Mouse (Mus musculus): ENCODE data around the gene Plxdc1. TPM values are rescaled to one million over a fixed set of nuclear protein-coding genes. Genes with fewer than 3 reads are reported as not detected.

Plxdc1 gene
- total RNA-seq, 2 experiments from 2014 or later: 2.1 to 2.4 TPM

DNA sequence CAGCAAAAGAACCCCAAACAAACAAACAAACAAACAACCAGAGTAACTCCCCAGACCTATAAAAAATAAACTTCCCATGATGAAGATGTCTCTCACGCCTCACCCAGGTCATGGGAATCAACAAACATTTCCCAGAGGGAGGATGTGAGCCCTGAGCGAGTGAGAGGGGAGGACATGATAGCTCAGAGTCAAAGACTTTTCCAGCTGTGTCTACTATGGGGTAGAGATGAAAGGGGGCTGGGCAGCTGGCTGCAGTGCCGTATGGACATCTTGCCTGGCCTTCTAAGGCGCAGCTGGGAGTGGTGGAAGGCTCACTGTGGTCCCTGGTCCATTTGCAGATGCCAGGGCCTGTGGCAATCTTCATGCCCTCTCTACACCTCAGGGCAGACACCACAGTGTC, 57.3 kb downstream of the Plxdc1 start:
- intact Hi-C loops (cut with DNase I): no loop called here
- no peak for DNase-seq

DNA sequence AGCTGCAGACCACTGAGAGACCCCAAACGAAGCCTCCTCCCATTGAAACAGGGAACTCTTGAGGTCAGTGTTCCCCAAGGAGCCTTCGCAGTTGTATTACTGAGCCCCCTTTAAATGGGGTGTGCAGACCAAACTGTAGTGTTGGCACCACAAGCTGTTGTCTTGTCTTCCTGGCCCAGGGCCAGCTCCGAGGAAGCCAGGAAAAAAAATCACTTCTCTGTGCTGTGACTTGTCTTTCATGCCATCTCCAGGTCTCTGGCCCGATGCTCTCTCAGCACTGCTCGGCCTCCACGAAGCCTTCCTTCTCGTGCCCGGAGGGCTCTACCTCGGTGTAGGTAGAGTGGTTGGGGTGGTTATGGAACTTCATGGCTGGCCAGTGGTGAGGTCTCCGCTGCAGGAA, 62.0 kb downstream of the Plxdc1 start:
- intact Hi-C loops (cut with DNase I): no loop called here

DNA sequence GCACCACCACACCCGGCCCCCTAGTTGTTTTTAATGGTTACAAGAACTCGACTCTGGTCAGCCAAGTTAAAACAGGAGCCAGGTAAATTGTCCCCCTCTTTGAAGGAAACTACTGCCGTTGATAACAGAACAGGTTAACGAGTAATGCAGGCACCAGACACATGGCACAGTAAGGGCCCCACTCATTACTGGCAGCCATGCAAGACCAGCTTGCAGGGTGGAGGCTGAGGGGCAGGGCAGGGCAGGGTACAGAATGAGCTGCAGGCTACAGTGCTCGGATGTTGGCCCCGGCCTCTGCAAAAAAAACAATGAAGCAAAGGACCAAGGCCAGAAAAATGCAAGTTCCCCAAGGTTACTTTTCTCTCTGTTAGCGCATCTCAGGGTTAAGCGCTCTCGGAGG, 62.6 kb downstream of the Plxdc1 start:
- intact Hi-C loops (cut with DNase I): no loop called here

More for the DNA sequence above, 62.0 kb downstream of the Plxdc1 start:
- peak; percentile 30 for DNase-seq

DNA sequence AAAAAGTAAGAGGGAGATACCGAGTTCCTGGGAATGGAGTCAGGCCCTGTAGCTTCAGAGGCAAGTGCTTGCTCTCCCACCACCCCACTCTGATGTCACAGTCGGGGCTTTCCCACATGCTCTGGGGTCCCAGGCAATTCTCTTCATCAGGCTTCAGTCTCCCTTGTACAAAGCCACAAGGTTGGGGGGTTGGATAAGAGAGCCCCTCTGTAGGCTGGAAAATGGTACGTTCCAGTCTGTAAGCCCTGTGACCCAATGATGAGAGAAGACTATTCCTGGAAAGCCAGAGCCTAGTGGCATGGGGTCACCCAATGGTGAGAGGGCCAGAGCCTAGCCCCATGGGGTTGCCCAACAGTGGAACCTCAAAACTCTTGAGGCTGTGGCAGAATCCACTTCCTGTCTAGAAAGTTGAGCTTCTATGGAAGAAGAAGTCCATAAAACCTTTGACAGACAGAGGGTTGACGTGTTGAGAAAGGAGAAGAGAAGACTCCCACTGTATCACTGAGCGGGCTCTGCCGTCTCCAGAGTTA, 70.2 kb downstream of the Plxdc1 start:
- intact Hi-C loops (cut with DNase I): no loop called here
- no peak for DNase-seq

More for the DNA sequence above, 62.6 kb downstream of the Plxdc1 start:
- DNase-seq: no peak

DNA sequence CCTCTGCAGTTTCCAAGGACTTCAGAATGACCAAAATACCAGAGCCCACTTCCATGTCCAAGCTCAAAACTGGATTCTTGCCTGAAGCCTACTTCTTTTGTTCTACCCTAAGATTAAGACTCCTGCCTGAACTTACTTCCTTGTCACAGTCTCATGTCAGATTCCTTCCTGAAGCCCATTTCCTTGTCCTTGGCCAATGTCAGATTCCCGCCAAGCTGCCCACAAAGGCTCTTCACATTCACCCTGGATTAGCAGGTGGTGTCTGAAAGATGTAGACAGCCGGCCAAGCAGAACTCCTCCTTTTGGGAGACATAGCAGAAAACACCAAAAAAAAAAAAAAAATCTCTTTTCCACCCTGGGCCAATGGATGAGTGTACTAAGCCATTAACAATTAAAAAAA, 70.8 kb downstream of the Plxdc1 start:
- intact Hi-C loops (cut with DNase I): no loop called here
- DNase-seq: no peak

DNA sequence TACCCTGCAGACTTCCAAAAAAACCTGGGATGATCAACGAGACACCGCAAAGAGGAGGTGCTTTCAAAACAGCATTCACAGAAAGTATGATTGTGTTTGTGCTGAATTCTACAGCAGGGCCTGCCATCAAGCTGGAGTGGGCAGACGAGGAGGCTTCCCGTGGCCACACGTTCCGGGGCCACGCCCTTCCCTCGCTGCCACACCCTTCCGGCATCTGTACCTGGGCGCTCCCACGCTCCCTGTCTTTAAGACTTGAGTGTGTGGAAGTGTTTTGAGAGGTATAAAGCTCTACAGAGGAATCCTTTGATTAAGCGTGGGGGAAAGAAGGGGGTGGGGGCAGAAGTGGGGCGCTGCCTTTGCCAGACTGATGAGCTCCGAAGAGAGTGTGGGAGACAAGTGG, 73.1 kb downstream of the Plxdc1 start:
- DNase-seq: no peak
- intact Hi-C loops (cut with DNase I): no loop called here

DNA sequence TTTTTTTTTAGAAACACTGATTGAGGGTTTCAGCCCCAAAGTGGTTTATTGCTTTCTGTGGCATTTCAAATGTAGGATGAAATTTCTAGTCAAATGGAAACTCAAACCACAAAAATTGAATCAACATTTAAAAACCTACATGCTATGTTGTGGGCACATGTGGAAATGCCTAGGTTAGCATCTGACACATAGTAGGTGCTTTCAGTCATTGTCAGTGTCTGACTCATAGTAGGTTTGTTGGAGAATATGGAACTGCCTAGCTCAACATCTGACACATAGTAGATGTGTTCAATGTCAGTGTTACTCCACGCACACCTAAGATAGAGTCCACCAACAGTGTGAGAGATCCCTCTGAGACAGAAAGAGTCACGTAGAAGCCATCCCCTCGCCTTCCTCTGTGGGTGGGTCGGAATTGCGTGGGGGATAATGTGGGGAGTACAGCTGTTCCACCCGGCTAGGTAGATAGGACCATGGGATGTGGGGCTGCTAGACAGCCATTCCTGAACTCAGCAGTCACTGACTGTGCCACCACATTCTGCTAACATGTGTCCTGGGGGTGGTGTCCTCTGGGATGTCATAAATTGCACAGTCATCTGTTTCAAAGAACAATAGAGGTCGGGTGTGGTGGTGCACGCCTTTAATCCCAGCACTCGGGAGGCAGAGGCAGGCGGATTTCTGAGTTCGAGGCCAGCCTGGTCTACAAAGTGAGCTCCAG, 77.5 kb downstream of the Plxdc1 start:
- intact Hi-C loops (cut with DNase I): loop anchor here (10.0 kb wide), 1 partner anchor 166 kb away; no protein-coding TSS in a partner anchor
- DNase-seq: no peak

DNA sequence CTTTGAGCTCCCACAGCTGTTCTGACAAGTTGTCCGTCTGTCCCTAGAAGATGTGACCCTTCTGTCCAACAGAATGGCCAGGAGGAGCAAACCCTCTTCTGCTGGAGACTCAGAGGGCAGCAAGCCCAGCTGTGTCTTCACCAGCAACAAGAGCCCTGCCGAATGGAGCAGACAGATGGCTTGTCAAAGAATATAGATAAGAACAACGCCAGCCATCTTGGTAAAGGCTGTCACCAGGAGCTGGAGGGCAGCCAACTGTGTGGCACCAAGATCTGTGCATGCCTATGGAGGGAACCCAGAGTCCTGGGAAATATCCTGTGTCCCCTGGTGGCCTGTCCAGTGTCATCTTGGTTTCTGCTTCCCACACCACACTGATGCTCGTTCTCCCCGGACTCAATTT, 78.3 kb downstream of the Plxdc1 start:
- DNase-seq: no peak
- intact Hi-C loops (cut with DNase I): loop anchor here (10.0 kb wide), 1 partner anchor 167 kb away; no protein-coding TSS in a partner anchor

DNA sequence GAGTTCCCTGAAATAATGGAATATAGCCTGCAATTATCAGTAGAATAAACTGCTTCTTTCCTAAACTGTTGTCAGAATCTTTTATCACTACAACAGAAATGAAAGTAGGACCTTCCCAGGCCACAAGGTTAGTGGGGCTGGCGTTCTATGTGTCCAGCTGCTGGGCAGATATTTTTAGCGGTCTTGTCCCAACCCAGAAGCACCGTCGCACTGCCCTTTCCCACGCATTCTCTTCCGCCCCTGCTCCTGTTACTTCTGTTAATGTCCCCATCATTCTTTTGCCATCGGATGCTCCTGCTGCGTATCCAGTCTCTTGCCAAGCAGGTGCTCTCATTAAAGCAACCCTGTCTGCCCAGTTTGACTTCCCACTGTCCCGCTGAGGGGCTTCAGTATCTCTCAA, 79.3 kb downstream of the Plxdc1 start:
- no peak for DNase-seq
- intact Hi-C loops (cut with DNase I): loop anchor here (10.0 kb wide), 1 partner anchor 168 kb away; no protein-coding TSS in a partner anchor

DNA sequence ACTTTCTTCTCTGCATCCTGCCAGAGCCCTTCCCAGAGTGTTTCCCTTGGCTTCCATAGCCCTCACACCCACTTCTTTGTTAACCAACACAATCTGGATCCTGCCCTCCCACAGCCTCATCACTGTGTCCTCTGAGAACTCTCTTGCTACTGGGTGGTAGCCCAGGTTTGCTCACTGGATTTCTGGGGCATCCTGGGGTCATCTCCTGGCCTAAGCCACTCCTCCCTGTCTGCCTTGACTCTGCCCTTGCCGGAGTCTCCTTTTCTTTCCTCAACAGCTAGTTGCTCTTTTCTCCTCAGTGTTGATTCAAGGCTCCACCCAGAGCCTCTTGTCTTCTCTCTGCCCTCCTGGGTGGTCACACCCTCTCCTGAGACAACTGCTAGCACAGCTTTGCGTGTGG, 80.3 kb downstream of the Plxdc1 start:
- intact Hi-C loops (cut with DNase I): loop anchor here (10.0 kb wide), 1 partner anchor 169 kb away; no protein-coding TSS in a partner anchor

DNA sequence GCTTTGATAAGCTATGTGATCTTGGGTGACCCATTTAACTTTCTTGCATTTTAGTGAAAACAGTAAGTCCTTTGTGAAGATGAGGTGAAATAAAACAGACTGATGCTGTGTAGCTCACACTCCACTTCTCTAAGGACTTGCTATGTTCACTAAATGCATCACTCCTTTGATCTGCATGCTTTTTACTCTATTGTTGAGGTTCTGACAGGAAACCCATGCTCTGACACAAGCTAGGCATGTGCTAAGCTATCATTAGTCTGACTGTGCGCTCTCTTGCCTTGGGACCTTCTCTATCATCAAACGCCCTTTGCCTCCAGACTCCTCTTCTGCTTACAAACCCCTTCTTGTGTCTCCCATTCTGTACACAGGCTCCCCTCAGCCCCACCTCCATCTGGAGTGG, 80.7 kb downstream of the Plxdc1 start:
- no peak for DNase-seq
- intact Hi-C loops (cut with DNase I): loop anchor here (10.0 kb wide), 1 partner anchor 169 kb away; no protein-coding TSS in a partner anchor

More for the DNA sequence above, 80.3 kb downstream of the Plxdc1 start:
- no peak for DNase-seq

DNA sequence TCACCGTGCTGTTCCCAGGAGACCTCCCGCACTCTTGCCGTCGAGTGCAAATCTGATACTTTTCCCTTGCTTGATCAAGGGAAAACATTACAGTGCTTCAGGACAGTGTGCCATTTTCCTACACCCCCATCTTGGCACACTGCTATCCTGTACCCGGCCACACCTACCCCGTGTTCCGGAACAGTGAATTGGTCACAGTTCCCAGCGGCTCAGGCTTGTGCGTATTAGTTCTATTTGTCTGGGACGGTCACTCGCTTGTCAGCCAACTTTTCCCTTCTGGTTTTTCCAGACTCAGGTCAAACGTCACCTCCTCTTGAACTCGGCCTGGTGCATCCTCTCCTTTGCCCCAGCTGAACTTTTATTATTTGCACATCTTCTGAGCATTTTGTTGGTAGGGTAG, 81.4 kb downstream of the Plxdc1 start:
- intact Hi-C loops (cut with DNase I): loop anchor here (5.0 to 10.0 kb wide), 2 partner anchors 82 to 170 kb away; partner anchors contain the start of gene Plxdc1
- no peak for DNase-seq

DNA sequence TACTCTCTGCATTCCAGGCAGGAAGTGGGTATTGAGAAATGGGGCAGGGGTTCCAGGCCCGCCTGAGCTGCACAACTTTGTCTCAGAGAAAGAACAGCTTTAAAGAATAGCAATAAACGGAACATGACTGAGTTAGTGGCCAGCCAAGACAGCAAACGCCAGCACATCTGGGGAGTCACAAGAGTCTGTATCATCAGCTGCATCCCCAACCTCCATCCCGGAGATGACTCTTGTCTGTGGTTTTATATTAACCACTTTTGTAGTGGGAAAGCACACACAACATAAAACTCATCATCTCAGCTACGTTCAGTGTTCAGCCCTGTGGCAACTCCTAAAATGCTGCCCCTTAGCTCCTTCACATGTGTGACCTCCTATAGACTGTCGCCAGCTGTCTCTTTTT, 84.4 kb downstream of the Plxdc1 start:
- intact Hi-C loops (cut with DNase I): loop anchor here (5.0 to 10.0 kb wide), 2 partner anchors 85 to 173 kb away; partner anchors contain the start of gene Plxdc1
- DNase-seq: no peak

DNA sequence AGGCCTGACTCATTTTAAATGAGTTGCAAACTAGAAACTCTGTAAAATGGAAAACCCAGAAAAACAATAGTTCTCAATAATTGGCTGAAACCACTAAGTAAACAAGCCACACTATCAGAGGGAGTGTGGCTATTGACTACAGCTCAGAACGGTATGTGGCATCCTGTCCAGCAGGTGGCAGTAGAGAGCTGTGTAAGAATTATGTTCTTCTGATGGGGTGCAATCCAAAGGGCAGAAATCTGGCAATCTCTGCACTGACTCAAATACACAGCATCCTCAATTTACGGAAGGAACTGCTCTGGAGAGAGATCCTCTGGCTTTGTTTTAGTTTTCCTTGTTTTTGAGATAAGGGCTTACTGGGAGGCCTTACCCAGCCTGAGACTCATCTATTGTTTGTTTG, 86.4 kb downstream of the Plxdc1 start:
- peak; percentile 88 for DNase-seq
- intact Hi-C loops (cut with DNase I): loop anchor here (5.0 to 10.0 kb wide), 2 partner anchors 87 to 175 kb away; partner anchors contain the start of gene Plxdc1

DNA sequence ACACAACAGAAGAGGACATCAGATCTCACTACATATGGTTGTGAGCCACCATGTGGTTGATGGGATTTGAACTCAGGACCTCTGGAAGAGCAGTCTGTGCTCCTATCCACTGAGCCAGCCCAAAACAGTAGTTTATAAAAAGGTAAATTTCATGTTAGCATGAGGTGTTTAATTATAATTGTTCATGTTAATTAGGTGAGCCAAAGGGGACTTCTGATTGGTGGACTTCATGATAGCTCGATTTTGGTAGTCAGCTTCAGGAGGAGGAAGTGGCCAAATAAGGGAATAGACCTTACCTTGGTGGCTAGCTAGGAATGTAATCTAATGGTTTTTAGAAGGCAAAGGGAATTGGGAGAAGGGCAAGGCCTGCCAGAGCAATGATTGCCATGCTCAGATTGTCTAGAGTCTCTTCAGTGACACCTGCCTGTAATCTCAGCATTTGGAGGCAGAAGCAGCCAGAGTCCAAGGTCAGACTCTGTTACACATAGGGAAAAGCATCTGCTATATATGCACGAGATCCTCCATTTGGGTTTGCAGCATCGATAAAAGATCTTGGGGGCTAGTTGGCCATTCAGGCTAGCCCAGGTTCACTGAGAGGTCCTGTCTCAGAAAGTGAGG, 88.6 kb downstream of the Plxdc1 start:
- no peak for DNase-seq
- intact Hi-C loops (cut with DNase I): no loop called here

DNA sequence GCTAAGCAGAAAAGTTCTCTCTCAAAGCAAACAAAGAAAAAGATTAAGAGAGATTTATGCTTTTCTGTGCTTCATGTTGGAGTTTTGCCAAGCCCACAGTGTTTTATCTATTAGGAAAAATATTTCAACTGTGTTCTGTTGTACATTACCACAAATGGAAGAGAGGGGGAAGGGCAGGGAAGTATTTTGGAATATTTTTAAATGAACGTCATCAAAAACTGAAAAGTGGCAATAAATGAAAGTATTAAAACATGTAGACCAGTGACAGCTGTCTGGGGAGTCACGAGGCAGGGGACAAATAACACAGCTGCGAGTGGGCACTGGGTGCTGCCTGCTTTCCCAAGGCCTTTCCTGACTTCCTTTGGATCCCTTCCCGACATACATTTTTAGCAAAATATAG, 89.6 kb downstream of the Plxdc1 start:
- intact Hi-C loops (cut with DNase I): no loop called here

DNA sequence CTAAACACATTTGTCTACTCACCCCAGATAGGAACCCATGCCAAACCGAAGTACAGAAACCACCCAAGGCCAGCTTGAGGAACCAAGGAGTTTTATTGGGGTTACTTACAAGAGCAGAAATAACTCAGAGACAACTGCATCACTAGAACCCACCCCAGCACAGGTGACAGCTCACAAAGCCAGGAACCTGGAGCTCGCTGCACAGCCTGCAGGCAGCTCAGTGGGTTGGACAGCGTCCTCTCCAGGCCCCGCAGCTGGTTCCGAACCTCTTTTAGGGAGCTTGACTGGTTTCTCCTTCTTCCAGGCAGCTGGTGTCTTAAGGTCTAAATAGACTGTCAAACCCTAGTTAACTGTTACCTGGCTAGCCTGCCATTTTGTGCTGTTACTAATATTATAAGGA, 94.4 kb downstream of the Plxdc1 start:
- intact Hi-C loops (cut with DNase I): no loop called here
- DNase-seq: no peak

More for the DNA sequence above, 89.6 kb downstream of the Plxdc1 start:
- DNase-seq: no peak

DNA sequence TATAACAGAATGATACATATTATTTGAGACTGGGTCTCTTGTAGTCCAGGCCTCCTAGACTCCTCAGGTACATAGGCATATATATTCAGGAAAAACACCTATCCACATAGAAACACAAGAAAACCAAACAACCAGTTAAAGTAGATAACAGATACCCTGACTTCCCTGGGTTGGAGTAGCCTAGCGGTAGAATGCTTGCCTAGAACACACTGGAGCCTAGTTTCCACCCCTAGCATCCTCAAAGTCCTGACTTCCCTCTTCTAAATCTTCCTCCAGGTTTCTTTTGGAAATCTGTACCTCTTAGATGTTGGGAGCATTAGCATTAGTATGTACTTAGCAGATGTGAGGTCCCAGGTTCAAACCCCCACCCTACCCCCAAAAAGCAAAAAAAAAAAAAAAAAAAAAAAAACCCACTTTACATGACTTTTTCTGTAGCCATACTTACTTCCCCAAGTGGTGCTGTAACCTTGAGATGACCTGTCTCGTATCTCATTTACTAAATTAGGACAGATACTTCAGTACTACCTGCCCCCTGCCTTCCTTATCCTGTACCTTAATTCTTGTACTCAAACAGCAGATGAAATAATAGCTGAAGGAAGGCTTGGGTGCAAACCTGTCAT, 100.8 kb downstream of the Plxdc1 start:
- DNase-seq: no peak
- intact Hi-C loops (cut with DNase I): no loop called here

DNA sequence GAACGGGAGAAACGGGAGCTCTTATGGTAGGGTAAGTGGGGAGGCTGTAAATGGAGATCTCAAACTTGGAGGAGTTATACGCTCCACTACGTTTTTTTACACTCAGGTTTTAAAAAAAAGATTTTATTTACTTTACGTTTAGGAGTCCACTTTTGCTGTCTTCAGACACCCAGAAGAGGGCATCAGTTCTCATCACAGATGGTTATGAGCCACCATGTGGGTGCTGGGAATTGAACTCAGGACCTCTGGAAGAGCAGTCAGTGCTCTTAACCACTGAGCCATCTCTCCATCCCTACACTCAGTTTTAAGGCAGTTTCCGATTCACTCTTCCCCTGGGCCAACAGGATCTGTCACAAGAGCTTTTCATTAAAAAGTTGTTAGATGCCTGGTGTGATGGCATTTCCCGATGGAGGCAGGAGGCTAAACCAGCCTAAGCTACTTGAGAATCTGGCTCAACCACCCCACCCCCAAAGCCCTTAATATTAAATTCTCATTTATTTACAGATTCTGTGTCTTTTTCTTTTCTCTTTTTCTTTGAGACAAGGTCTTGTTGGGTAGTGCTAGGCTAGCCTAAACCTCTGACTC, 101.6 kb downstream of the Plxdc1 start:
- intact Hi-C loops (cut with DNase I): loop anchor here (5.0 kb wide), 1 partner anchor 82 kb away; no protein-coding TSS in a partner anchor
- DNase-seq: no peak

DNA sequence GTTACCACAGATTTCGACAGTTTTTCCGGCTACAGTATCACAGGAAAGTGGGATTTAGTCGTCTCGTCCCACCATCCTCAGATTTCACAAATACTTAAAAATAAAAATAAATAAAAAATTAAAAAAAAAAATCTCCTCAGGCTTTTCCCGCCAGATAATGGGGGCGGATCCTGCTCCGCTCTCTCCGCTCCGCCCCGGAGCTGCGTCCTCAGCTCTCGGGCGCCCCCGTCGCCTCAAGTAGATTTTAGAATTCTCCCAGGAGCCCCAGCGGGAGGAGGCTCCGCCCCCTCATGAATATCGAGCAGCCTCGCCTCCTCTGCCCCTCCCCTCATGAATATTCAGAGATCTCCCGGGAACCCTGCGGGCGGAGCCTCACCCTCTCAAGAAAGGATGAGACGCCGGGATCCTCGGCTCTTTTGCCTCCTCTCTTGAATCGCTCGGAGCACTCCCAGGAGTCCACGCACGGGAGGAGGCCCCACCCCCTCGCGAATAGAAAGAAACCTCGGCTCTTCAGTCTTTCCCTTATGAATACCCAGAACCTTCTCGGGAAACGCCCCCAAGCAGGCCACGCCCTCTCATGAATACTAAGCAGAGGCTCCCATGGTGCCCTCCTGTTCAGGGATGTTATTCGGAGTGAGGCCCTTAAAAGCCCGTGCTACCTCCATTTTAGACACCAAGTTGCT, 102.2 kb downstream of the Plxdc1 start, which contains the start of gene Fbxo47:
Gene Fbxo47, minus strand, starts transcription at position 237 of the 683 bp plus-strand sequence.
- peak; percentile 97 for DNase-seq
- intact Hi-C loops (cut with DNase I): loop anchor here (5.0 kb wide), 1 partner anchor 82 kb away; no protein-coding TSS in a partner anchor

Measured in left cerebral cortex, postnatal 4 days (tissue).